Mouse (Mus musculus) retina, postnatal 7 days (tissue): ENCODE data around the gene Hmg20b.

Experiments
- DNase-seq: peaks from one replicate; pipeline ENCODE4 v3.0.0-alpha.2; 2012; ENCODE audit warnings: low read depth, low spot score

The Hmg20b gene

DNA sequence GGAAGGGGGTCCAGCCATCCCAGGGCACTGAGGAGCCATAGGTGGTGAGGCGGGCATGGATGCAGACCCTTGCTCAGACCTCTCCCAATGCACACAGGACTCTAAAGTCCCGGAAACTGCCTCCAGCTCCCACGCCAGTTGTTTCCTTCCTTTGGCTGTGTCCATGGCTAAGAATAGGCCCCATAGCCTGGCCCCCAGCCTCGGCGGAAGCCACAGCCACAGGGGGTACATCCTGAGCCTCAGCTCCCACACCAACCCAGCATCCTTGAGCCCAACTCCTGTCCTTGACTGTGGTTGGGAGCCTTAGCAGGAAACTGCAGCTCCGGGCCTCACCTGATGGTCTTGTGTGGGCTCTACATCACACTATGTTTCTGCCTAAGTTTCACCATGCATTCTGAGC is 23.4 kb downstream of the Hmg20b start:
- no peak for DNase-seq

DNA sequence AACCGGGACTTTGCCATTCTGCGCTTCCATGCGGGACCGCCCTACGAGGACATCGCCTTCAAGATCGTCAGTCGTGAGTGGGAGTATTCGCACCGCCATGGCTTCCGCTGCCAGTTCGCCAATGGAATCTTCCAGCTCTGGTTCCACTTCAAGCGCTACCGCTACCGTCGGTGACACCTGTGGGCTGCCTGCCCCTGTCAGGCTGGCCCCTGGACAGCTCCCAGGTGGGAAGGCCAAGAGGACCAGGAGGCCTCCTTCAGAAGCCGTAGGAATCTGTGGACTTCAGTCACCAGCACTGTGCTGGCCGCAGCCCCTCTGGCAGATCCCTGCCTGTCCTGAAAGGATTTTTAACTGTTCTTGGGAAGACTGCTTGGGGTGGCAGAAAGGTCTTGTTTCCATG is 24.5 kb downstream of the Hmg20b start:
- no peak for DNase-seq

DNA sequence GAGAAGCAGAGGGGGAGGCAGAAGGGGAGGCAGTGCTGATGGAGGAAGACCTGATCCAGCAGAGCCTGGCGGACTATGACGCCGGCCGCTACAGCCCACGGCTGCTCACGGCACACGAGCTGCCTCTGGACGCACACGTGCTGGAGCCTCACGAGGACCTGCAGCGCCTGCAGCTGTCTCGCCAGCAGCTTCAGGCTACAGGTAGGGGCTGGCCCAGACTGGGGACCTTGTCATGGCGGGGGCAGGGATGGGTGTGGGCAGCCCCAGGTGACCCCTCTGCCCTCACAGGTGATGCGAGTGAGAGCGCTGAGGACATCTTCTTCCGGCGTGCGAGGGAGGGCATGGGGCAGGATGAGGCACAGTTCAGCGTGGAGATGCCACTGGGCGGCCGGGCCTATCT is 25.1 kb downstream of the Hmg20b start:
- DNase-seq: no peak

DNA sequence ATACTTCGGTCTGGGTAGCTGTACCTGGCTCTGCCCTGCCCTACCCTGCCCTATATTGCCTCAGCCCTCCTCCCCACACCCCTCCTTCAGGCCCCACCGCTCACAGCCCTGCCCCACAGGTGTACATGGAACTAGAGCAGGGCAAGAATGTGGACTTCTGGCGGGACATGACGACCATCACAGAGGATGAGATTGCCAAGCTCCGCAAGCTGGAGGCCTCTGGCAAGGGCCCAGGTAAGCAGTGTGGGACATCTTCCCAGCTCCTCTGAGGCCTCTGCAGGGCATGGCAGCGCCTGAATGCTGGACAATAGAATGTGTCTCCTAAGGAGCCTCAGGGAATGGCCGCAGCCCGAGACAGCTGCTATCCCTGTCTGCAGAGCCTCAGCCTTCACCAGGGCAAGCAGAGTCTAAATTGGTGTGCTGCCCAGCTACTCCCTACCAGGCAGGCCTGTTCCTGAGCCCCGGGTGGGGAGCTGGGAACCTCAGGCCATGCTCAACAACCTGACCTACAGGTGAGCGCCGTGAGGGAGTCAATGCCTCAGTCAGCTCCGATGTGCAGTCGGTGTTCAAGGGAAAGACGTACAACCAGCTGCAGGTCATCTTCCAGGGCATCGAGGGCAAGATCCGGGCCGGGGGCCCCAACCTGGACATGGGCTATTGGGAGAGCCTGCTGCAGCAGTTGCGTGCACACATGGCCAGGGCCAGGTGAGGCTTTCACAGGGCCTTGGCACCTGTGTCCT is 26.3 kb downstream of the Hmg20b start:
- no peak for DNase-seq

DNA sequence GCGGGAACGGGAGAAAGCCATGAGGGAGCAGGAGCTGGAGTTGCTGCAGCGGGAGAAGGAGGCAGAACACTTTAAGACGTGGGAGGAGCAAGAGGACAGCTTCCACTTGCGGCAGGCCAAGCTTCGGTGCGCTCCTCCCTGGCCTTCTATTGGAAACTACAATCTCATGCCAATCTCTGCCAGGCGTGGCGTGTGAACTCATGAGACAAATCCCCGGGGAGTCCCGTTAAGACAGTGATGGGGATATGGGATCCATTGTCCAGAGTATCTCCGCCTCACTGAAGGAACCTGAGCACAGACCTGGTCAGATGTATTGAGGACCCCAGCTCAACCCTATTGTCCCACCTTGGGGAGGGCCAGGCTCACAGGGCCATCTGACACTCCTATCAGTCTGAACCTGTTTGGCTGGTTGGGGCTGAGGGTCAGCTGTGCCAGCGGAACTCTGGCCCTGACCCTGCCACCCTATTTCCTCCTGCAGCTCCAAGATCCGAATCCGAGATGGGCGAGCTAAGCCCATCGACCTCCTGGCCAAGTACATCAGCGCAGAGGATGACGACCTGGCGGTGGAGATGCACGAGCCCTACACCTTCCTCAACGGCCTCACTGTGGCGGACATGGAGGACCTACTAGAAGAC is 27.0 kb downstream of the Hmg20b start:
- DNase-seq: no peak

- no peak for DNase-seq
Observed at GRCm38 (mm10) chr10:81322444-81322843, 27.8 kb downstream of the Hmg20b start.

GRCm38 (mm10) chr10:81321436-81321835 is 28.8 kb downstream of the Hmg20b start:
- DNase-seq: no peak

DNA sequence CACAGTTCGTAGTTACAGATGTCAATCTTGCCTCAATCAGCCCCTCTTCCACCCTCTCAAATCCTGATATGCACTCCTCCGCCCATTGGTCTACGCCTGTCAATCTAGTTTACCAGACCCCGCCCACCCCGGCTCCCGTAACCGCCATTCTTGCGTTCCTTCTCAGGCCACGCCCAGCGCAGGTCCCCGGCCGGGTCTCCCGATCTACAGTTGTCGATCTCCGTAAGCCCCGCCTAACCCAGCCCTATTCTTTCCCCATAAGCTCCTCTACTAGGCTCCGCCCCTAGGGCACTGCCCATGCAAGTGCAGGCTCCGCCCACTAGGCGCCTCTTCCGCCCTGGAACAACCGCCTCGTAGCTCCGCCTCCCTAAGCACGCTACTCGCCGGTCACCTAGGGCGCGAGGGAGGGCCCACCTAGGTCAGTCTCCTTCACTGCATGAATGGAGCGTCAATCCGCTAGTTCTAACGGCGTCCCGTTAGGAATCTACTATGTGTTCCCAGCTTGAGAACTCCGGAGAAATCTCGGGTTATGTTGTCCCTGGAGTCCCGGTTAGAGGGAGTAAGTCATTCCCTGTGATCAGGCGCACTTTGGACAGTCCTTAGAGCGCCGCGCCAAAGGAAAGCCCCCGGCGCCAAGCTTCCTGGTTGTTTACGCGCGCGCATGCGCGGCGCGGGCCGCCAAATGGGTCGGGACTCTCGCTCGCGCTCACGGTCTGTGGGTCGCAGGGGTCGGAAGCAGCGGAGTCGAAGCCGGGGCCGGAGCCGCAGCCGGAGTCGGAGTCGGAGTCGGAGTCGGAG is 29.5 kb downstream of the Hmg20b start, which contains the start of gene Cactin:
Gene Cactin (plus strand): TSS at position 554 of the 798 bp plus-strand sequence.
- peak; percentile 100 for DNase-seq

DNA sequence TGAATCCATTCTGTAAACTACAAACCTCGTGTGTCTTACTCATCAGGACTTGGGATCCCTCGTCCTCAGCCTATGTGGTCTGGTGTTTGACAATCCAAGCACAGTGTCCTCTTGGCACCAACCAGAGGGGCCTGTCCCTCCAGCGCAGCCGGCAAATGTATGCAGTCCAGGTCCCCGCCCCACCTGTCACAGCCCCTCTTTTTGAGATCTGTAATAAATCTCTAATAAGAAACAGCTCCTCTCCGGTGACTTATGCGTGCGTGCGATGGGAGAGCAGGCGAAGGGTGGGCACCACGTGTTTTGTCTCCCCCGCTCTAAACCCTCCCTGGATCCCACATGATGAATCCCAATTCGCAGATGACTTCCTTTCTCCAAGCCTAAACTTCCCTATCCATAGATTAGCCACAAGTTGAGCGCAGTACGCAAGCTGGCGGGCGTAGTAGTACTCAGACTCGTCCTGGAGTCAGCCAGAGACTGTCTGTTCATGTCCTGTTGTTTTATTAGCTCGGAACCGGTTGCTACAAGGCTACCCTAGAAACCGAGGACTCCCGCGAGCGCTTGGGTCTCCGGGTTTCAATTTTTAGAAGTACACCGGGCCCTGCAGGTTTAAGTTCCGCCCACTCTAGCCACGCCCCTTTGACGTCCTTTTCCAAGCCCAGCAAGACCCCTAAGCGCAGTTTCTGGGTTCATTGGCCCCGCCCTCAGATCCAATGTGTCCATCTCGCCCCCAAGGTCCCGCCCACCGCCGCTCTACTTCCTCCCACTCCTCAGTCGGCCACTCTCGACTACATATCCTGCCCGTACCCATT is 30.3 kb downstream of the Hmg20b start:
- DNase-seq: no peak

GRCm38 (mm10) chr10:81319330-81319699 is 31.0 kb downstream of the Hmg20b start:
- DNase-seq: no peak

GRCm38 (mm10) chr10:81318589-81319329 is 31.5 kb downstream of the Hmg20b start:
- no peak for DNase-seq

DNA sequence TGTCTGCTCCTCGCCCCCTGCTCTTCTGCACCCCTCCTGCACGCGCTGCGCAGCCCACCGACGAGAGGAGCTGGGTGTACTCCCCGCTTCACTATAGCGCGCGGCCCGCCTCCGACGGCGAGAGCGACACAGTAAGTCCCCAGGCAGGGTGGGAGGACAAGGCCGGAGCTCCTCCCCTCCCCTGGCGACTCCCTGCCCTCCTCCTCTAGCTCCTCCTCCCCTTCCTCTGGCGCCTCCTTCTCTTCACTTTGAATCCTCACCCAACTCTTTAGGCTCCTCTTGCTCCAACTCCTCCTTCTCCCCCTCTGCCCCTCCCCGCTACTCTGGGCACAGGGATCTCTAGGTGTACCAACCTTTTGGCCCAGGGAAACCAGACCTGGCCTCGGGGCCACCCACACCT is 33.0 kb downstream of the Hmg20b start:
- no peak for DNase-seq

GRCm38 (mm10) chr10:81316338-81317060 is 33.8 kb downstream of the Hmg20b start:
- DNase-seq: no peak

DNA sequence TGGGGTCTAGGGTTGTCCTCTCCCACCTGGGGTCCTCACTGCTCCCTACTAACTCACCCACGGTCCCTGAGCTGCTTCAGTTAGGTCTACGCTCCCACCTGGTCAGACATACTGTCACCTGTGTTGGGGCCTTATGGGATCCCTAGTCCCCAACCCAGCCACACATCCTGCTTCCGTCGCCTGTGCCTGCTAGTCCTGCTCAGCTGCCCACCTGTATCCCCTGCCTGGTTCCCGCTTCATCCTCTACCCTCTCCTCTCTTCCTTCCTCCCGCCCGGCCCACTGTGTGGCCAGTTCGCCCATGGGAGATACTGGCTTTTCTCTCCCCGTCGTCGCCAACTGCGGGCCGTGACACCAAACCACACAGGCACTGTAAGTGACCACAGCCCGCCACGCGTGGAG is 34.7 kb downstream of the Hmg20b start:
- no peak for DNase-seq

DNA sequence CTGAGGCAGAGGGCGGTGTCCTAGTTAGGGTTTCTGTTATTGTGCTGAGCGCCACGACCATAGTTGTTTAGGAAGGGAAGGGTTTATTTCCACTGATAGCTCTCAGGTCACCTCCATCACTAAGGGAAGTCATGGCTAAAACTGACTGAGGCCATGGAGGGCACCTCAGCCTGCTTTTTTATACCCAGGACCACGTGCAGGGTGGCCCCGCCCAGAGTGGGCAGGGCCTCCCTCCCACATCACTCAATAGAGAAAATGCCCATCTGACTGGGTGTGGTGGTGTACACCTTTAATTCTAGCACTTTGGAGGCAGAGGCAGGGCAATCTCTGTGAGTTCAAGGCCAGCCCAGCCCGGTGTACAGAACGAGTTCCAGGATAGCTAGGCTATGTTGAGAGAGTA is 36.1 kb downstream of the Hmg20b start:
- DNase-seq: no peak

DNA sequence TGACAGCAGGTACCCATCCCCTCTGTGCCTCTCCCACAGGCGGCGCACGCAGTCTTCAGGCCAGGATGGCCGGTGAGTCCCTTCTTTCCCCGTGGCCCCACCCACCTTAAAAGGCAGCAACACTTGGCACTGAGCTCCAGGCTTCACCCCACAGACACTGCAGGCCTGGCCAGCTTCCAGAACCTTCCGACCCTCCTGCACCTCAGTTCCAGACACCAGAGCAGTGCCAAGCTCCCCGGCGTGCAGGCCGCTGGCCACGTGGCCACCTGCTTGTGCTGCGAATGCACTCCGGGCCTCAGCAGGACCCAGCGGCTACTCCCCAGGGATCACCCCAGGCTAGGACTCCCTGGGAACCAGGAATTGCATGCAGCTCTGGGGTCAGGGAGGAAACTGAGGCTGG is 36.7 kb downstream of the Hmg20b start:
- DNase-seq: no peak

GRCm38 (mm10) chr10:81309571-81309970 is 40.7 kb downstream of the Hmg20b start:
- no peak for DNase-seq

DNA sequence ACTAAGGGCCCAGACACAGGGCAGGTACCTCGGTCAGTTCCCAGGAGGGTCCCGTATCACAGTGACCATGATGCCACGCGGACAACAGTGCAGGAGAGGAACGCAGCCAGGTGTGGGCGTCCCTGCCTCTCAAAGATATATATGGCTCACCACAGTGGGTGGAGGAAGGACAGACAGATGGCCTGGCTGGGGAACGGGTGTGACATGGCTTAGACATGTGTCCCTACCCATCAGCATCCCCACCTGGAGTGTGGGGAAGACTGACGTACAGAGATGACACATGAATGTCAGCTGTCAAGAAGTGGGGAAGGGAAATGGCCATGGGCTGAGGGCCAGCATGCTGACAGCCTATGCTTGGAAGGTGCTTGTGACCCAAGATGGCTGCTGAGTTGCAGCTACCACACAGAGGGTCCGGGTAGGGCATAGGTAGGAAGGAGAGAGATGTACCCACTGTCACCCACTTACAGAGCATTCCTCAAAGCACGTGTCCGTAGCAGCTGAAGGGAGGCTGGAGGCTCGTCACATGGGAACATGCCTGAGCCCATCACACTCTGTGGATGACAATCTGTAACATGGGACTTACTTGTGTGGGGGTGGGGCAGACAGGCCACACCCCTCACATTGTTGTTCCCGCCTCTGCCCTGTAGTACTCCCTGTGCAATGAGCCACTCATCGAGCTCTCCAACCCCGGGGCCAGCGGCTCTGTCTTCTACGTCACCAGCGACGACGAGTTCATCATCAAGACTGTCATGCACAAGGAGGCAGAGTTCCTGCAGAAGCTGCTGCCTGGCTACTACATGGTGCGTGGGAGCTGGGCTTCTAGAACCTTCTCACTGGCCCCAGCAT is 43.2 kb downstream of the Hmg20b start:
- no peak for DNase-seq

DNA sequence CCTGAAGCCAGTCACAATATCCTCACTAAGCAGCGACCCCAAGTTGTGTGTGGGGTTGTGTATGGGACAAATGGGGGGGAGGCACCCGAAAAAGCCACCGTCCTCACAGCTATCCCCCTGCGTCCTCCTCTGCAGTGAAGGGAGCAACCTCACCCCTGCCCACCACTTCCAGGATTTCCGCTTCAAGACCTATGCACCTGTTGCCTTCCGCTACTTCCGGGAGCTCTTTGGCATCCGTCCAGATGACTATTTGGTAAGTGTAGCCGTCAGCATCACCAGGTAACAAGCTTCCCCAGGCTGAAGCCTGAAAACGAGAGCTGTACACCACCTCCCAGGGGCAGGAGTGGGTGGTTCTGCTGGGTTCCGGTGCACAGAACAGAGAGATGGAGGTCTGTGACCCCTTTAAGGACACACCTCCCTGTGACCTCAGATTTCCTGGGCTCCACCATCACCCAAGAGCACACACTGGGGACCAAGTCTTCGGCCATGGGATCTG is 44.1 kb downstream of the Hmg20b start:
- DNase-seq: no peak
